Mouse (Mus musculus) cerebellum, postnatal 14 days (tissue): ENCODE data around the gene D930020B18Rik.

Experiments
- DNase-seq, 2 experiments: peaks; one replicate each; pipeline ENCODE4 v3.0.0; 2021; ENCODE audit warnings: mixed read lengths in 2 of 2

D930020B18Rik gene

DNA sequence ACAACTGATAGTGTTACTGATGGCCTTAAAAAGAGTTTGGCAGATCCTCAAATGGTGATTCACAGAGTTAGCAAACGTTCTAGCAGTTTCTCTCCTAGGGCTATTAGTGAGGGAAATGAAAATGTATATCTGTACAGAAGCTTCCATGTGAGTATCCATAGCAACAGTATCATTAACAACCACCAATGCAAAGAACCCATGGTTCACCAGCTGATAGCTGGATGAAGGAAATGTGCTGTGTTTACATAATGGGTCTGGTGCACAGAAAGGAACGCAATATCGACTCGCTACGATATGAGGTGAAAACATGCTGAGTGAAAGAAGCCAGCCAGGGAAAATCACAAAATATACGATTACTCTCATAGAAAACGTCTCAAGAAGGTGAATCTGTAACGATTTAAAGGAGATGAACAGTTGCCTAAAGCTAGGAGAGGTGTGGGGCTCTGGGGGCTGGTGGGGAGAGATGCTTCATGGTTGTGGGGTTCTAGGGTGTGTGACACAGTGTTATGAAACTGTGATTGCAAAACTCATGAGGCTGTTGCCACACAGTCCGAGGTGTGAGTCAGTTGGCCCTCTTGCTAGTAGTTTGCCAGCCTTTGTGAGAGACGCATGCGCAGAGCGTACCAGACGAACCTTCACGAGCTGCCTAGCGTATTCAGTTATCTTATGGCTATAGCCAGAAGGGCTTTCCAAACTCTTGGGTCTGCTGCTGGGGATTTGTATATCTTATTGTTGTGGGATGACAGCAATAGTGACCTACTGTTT is 64.2 kb downstream of the D930020B18Rik start:
- DNase-seq, result no peak

DNA sequence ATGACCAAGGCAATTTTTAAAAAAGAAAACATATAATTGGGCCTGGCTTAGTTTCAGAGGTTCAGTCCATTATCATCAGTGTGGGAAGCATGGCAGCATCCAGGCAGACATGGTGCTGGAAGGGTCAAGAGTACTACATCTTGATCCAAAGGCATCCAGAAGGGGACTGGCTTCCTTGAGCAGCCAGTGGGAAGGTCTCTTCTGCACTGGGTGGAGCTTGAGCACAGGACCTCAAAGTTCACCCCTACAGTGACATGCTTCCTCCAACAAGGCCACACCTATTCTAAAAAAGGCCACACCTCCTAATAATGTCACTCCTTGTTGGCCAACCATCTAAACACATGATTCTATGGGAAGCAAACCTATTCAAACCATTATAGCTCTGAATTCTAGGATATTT is 75.5 kb downstream of the D930020B18Rik start:
- no peak for DNase-seq

DNA sequence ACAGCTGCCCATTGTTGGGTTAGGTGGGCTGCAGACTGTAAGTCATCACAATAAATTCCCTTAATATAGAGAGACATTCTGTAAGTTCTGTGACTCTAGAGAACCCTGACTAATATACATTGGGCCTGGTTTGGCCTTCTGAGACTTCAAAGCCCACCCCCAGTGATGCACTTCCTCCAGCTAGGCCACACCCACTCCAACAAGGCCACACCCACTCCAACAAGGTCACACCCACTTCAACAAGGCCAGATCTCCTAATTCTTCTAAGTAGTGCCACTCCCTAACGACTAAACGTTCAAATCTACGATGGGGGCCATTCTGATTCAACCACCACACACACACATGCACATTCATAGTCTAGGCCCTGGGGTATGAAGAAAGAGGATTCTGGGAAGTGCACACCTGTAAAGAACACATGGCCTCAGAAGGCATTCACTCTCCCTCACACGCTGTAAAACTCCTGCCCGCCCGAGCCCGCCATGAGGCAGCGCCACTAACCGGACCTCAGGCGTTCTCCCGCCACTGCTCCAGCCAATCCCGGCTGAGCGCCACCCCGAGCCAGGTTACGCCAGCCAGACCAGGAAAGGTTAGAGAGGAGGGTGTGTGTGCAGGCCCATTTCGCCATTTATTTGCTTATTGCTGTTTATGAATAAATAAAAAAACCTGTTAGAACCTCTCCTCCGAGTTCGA is 77.7 kb downstream of the D930020B18Rik start:
- DNase-seq, result no peak

DNA sequence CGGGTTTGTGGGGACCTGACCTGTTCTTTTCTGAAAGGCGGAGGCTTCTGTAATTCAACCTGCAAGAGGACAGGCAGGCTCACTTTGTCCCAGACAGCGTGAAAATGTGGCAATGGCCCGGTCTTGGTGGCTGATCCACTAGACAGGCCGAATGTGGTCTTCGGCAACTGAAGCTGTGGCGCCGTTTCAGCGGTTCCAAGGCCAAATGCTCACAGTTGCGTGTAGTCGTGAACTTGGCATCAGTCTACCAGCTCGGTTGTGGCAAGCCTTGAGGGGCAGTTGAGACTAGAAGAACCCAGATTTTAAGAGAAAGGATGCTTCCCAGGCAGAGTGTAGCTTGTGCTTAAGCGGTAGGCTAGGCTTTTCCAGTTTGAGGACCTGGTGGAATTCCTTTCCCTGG is 79.3 kb downstream of the D930020B18Rik start:
- DNase-seq, result no peak

DNA sequence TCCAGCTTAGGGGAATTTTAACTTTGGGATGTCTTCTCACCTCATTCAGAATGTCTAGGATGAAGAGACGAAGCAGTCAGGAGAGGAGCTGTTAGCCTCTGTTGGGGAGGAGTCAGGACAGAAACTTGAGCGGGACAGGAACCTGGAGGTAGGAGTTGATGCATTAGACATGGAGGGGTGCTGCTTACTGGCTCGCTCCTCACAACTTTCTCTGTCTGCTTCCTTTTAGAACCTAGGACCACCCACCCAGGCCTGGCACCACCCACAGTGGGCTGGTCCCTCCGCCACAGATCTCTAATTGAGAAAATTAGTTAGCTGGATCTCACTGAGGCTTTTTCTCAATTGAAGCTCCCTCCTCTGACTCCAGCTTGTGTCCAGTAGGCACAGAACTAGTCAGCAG is 85.1 kb downstream of the D930020B18Rik start:
- DNase-seq, result no peak

DNA sequence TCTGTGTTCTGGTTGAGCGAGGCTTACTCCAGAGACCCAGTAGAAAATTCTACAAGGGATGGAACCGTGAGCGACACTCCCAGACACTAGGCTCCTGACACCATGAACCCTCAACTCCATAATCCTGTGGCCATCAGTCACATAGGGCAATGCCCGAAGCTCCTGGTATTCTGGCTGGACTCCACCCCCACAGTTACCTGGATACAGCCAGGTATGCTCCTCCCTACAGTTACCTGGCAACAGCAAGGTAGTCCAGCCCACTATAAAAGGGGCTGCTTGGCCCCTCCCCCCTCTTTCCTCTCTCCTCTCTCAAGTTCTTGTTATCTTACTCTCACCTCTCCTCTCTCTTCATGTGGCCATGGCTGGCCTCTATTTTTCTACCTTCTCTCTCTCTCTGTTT is 85.8 kb downstream of the D930020B18Rik start:
- no peak for DNase-seq

DNA sequence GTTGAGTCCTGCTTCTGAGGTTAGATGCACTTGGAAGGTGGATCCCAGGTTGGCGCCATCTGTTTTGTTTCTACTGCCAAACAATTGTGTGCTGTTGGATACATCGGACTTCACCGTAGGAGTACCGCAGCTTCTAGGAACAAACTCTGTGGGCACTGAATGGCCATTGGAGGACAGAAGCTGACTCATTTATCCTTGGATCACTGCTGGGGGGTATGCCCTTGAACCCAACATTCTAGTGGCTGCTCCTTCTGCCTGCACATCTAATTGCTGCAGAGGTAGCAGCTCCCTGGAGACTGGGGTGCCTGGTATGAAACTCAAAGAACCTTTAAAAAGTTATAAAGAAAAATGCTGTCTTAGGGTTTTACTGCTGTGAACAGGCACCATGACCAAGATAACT is 86.8 kb downstream of the D930020B18Rik start:
- DNase-seq, result peak; percentile 12 to 20

DNA sequence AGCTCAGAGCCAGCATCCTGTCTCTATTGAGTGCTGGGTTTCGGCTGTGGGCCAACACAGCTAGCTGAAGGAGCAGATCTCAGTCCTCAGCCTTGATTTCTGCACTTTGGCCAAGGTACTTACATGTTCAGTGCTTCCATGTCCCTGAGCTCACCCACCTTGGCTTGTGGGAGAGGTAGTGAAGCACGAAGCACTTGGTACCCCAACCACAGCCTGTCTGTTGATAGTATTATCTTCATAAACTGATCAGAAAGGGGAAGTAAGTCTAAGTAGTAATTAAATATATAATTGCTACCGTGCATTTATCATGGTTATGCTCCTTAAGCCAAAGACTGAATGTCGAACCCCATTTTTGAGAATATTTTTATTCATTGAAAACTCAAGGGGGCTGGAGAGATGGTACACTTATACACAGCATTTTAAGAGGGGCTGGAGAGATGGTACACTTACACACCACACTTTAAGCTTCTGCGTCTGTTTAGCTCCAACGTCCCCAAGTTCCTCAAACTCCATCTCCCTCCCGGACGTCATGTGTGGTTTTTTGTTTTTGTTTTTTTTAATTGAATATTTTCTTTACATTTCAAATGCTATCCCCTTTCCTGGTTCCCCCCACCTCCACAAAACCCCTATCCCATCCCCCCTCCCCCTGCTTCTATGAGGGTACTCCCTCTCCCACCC is 89.8 kb downstream of the D930020B18Rik start:
- DNase-seq, result no peak

DNA sequence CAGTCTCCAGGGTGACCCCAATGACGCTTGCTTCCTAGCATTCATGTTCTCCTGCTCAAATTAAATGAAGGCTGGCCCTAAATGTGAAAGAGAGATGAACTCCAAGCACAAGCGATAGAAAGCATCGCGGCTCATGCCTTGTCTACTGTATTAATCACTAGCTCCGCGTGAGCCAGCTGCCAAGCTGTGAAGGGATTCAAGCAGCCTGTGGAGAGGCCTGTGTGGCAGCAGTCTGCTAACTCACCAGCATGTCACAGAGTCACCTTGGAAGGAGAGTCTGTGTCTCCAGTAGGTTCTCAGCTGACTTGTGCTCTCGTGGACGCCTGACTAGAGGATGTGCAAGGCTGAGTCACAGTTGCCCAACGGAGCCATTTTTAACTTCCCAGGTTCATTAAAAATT is 91.2 kb downstream of the D930020B18Rik start:
- DNase-seq, result no peak

DNA sequence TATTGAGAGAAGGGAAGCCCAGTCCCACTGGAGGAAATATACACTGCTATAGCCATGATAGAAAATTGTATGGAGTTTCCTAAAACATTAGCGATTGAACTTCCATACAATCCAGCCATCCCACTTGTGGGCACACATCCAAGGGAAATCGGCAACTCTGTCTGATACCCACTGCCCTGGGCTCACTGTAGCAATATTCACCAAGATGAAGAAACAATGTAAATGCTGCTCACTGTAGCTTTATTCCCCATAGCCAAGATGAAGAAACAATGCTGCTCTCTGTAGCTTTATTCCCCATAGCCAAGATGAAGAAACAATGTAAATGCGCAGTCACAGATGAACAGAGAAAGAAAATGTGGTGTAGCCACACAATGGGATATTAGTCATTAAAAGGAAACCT is 95.9 kb downstream of the D930020B18Rik start:
- DNase-seq, result no peak

DNA sequence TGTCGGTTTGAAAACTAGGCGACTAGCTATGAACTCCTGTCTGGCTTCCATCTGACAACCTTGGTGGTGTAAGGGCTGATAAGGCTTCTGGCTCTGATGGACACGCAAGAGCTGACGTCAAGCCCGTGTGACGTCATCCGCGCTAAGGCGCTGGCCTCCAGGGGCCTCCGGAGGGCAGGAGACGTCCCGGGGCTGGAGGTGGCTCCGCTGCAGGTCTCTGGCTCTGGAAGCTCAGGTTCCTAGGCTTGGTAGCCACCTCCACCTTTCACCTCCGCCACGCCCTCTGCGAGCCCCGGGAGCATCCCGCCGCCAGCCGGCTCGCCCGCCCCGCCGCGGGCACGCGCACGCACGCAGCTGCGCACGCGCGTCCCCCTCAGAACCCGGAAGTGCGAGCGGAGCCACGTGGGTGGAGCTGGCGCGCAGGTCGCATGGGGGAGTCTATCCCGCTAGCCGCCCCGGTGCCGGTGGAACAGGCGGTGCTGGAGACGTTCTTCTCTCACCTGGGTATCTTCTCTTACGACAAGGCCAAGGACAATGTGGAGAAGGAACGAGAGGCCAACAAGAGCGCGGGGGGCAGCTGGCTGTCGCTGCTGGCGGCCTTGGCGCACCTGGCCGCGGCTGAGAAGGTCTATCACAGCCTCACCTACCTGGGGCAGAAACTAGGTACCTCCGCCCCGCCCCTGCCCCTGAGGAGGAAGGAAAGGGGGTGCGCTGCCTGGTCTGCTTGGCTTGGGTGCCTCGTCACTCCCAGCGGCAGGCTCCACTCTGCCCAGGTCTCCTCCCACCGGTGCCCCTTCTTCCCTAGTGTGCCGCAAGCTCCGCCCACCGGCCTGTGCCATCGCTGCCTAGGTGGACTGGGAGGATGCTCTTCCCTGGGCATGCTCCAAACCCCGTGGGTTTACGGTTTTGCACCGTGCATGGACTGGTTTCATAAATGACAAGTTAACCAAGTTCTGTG is 98.4 kb downstream of the D930020B18Rik start, which contains the start of gene BC048403:
BC048403 (plus strand) TSS at position 390 of the 958 bp plus-strand sequence.
- DNase-seq, result peak; percentile 92 to 94

DNA sequence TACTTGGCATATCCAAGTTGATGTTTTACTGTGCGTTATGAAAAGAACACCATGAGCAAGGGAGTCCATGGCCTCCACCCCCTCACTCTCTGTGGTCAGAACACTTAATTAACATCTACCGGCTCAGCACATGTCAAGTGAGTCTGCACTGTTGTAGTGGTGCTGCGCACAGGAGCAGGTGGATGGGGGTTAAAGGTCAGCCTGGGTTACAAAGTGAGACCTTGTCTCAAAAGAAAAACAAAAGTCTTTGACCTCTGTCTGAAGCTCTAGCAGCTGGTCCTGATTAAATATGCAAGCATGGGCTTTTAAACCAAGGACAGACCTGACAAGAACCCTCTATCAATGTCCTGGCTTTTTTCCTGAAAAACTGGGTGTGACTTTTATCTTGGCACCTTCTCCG is 100.9 kb downstream of the D930020B18Rik start:
- DNase-seq, result no peak
